Mouse (Mus musculus) bone marrow macrophage, adult 2 months (primary cell): Measurements from ENCODE around the gene Brwd1.

Source experiments
- CTCF ChIP-seq: IDR thresholded peaks from 2 replicates; pipeline ENCODE4 v1.5.1; 2012; ENCODE audit warnings: low read depth, mild to moderate bottlenecking, low read length, moderate library complexity
- POLR2A ChIP-seq: IDR thresholded peaks from 2 replicates; pipeline ENCODE4 v1.6.1; 2012; ENCODE audit warnings: mild to moderate bottlenecking, low read depth, low read length, borderline replicate concordance

GRCm38 (mm10) chr16:96034473-96034872 is 47.9 kb downstream of the Brwd1 start:
- TF ChIP-seq POLR2A (no peak), CTCF (no peak)
